Mouse (Mus musculus): Measurements from ENCODE around the gene Fig4.

Fig4 gene

DNA sequence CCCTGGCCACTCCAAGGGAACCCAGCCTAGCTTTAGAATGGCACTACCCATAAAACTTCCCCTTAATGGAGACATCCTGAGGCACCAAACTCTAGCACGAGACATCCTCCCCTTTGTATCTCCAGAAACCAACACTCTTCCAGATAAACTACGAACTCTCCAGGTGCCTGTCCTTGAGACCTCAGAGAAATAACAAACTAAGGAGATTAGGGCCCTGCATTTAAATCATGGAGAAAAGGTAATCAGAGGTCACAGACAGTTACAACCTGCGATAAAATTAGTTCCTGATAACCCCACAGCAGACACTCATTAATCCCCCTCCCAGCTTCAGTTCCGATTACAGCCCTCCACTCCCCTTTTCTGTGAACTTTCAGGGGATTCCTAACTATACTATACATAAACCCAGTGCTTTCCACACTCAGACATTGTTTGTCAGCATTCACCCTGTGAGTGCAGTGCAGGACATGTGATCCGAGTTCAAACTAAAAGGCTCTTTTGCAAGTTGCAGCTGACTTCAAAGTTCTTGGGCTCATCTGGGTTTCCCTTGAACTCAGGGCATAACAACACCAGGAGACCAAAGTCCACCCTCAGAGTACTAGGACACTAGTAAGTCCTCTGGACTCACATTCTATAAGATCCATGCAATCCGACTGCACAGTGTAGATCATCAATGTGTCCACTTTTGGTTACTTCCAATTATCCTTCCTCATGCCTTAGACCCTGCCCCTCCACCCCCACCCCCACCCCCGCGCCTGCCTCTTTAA is 42.6 kb downstream of the Fig4 start:
- DNase-seq = peak; percentile 9

DNA sequence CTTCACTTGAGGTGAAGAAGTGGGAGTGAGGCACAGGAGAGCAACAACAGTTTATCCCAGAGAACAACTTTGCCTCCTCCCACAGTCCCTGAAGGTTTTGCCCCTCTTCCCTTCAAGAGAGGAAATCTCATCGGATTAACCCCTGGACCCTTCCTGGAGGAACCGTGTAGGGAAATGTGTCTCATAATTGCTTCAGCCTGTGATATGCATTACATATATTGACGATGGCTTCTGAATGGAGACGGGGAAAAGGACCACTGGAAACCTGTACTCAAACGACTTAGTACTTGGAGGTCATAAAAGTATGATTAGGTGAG is 52.4 kb downstream of the Fig4 start:
- no peak for DNase-seq

DNA sequence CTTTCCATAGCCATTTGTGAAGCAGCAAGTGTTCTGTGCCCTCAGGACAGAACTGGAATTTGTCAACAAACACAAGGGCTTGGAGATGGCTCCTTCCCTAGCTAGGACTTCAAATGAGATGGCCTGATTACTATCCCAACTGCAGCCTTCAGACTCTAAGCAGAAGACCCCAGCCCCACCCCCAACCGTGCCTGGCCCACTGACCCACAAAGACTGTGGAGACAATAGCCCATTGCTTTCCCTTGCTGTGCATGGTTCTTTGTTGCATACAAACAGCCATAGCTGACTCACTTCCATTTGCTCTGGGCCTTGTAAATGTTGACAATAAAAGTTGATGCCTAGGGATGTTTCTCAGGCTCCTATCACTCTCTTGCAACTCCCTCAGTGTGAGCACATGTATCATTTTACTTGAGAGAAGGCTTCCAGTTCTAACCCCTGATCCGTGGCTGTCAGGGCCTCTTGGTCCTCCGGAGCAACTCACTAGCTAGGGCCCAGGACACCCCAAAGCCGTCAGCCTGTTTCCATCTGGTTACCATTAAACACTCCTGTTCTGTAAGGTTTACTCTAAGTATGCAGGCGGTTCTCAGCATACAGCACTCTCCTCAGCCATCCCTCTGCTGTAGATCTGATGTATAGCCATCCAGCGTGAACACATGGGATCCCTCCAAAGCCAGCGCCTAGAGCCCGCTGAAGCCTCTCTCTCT is 52.9 kb downstream of the Fig4 start:
- DNase-seq = no peak

DNA sequence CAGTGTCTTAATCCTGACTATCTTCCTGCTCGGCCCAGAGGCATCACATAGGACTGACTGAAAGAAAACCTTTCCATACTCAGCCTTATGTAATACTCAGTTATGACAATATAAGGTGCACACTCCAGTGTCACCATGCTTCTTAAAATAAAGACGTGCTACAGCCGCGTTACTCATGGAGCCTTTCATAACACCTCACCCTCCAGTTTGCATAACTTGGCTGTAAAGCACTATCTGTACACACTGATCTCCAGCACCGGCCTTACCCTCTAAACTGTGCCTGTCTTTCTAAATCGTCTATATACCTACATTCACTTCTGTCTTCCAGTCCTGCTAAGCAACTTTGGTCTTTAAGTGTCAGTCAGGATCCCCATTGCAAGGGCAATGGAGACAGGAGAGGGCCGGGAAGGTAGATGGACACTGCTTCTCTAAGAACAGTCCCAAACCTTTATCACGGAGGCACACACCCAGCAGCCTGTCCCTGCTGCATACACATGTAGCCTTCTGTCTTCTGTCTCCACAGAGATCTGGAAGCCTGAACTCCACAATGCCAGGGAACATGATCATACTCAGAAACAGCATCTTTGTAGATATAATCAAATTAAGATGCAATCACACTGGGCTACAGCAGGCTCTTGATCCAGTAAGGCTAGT is 53.9 kb downstream of the Fig4 start:
- no peak for DNase-seq

DNA sequence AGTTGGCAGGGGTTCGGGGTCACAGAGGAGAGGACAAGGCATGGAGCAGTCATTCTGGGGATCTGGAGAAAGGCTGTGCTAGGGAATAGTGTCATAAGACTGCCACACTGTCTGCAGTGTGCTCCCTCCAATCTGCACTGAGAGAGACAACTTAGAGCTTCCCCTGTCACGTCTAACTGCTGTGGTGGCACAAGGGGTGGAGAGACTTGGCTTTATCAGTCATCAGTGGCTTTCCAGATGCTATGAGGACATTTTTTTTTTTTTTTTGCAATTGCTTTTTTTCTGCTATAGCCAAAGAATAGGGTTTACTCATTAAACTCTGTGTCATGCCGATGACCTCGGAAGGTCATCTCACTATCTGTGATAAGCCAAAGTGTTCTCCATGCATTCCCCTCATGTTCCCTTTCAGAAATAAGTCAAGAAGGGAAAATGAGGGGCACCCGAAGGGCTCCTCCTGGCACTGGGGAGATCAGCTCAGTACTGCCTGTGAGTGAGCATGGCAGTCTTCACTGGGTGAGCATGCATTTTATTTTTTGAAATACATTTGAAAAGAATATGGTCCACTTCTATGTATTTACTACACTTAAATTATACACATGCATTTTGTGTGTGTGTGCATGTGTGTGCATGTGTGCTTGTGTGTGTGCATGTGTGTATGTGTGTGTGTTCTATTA is 55.1 kb downstream of the Fig4 start:
- DNase-seq = no peak

DNA sequence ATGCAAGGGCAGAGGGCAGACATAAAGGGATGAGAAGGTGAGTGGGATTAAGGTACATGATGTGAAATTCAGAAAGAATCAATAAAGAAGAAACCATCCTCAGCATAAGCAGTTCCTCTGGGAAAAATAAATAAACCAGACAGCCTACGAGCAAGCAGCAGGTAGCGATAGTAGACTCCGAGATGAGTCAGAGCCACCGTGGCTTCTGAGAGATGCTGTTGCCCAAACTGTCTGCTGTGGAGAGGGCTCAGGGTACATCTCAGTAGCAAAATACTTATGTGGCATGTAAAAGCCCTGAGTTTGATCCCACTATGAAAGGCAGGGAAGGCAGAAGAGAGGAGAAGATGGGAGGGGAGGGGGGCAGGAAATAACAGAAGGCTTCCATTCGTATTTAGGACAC is 56.9 kb downstream of the Fig4 start:
- no peak for DNase-seq

DNA sequence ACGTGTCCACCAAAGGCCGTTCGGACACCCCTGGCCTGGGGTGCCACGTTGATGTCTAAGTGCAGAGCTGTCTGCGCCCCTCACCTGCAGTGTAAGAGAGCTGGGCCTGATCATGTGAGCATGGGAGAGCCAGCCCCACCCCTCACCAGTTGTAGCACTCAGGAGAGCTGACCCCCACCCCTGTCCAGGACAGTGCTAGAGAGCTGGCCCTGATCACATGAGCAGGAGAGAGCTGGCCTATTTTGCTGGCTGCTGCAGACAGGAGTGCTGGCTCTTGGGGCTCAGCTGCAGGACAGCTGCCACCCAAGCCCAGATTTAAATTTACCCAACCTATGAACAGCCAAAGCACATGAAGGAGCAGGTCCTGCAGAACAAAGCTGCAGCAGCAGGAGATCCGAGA is 57.6 kb downstream of the Fig4 start:
- DNase-seq = no peak

DNA sequence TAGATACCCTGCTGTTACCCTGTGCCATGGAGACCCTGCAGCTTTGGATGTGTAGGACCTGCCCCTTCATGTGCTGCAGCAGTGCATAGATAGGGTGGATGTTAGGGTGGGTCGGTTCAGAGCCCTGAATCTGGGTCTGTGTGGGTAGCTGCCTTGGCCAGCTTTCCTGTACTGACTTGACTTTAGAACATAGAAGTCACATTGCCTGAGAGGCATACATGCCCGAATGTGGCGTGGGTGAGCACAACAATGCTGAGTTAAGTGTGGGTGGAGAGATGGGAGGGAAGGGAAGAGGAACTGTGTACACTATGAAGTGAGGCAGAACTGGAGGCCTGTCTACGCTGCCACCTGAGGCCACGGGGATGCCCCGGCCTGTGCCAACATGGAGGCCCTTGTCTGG is 58.0 kb downstream of the Fig4 start:
- DNase-seq = no peak

DNA sequence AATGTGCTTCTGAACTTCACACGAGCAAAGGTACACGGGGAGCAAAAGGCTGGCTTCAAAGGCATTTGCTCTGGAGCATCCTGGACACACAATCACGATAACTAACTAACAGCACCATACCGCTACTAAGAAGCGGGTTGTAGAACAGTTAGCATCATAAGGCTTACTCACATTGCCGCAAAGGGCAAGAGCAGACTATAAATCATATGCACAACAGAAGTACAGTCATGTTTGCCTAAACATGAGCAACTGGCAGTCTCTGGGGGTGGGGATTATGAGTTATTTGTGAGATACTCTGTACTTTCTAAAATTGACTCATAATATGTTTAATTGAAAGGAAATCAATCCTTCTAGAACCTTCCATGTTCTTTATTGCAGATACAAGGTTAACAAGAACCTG is 59.1 kb downstream of the Fig4 start:
- DNase-seq = no peak

DNA sequence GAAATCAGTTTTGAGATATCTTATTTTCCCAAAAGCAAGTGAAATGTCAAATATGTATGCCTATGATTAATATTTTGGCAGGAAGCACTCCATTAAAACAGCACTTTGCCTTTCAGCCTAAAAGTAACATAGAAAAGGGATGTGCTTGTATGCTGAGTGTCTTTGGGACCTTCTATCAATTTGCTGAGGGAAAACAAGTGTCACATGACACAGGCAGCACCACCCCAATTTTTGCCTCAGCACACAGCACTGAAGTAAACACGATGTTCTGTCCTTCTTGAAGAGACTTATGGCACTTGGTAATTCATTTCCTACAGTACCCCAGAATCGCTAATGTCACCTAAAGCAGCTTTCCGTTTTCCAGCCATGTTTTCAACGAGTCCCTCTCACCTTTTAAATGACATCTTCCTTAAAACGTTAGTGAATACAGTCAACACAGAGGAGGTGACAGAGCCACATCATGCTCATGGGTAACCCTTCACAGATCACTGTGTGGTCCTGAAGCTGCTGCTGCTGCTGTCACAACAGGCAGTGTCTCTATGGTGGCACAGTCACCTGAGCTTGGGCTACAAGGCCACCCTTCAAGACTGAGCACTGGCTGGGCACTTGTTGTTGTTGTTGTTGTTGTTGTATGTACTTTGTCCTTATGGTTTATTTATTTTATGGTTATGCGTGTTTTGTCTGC is 61.4 kb downstream of the Fig4 start:
- no peak for DNase-seq

DNA sequence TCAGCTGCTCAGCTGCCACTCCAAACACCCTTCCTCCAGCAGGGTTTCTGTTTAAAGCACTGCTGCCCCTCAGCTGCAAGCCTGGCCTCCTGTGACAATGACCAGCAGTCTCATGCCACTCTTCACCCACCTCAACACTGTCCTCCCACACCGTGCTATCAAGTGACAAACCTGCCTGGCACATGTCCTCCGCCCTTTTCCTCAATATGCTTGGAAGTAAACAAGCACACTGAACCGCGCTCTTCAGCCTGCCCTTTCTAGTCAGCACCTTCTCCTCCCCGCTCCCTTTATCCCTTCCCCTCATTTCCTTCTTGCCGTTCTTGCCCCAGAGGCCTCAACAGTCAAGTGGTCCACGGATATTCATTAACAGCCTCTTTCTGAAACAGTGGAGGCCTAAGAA is 62.0 kb downstream of the Fig4 start:
- no peak for DNase-seq

DNA sequence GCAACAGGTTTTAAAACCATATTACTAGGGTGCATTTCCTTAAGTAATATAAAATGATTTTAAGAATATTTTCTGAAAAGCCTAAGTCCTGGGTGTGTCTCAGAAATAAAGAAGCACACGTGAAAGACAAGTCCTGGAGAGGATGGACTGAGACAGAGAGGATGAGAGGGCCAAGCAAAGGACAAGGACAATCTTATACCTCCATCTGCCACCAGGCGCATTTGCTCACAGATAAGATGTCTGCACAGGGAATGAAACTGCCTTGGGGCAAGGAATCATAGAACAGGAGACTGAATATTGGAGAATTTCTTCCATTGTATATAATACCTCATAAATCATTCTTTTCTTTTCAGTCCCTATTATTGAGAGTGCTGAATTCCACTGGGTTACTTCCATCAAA is 67.0 kb downstream of the Fig4 start:
- DNase-seq = no peak

DNA sequence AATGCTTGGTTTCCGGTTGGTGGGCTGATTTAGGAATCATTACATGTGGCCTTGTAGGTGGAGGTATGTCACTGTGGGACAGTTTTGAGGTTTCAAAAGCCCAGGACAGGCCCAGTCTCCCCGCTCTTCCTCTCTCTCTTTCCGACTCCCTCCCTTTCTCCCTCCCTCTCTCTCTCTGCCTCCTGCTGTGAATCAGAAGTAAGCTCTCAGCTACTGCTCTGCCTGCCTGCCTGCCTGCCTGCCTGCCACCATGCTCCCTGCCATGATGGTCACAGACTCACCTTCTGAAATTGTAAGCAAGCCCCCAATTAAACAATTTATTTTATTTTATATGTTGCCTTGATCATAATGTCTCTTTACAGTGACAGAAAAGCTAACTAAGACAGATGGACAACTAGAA is 67.5 kb downstream of the Fig4 start:
- DNase-seq = no peak

DNA sequence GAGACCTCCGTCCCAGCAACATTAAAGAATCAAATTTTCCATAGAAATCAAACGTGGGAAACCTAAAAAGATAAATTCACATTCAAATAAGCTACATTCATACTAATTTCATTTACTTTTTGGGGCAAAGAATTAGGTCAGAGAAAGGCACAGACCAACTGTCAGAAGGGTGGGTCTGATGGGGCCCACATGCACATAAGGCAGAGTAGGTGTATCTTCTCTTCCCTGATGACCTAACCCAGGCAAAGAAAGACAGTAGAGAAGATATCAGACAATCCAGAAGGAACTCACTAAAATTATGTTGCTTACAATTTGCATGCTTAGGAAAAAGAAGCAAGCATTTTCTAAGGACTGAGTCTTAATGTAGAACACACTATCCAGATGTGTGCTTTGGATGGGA is 67.9 kb downstream of the Fig4 start:
- no peak for DNase-seq

DNA sequence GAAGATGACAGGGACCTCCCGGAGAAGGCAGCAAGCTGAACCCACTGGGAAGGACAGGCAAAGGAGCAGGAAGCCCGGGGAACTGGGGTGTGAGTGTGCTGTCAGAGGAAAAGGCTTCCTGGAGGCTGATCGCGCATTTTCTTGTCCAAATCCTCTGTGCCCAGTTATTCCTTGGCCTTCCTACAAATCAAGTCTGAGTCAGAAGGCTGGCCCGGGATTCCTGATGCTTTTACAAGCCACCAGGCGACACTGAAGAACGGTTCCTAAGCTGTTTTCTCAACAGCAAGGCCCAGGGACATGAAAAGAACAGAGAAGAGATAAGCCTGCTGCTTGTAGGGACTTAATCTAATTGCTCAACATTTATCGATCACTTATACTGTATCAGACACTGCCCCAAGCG is 68.5 kb downstream of the Fig4 start:
- no peak for DNase-seq

DNA sequence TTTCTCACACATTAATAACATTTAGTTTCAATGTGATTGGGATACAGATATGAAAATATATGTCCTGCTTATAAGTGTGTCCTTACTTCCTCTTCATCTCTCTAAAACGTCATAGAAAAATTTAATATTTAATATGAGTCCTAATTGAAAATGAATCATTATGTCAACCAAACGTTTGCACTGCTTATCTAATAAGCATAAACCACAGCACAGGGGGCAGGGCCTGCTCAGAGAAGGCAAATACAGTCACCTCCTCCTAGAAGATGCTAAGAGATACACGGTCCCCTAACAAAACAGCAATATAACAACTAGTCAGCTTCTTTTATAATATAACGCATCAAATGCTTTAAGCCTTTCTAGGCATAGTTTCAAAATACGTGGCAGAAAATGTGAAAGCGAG is 69.9 kb downstream of the Fig4 start:
- no peak for DNase-seq

DNA sequence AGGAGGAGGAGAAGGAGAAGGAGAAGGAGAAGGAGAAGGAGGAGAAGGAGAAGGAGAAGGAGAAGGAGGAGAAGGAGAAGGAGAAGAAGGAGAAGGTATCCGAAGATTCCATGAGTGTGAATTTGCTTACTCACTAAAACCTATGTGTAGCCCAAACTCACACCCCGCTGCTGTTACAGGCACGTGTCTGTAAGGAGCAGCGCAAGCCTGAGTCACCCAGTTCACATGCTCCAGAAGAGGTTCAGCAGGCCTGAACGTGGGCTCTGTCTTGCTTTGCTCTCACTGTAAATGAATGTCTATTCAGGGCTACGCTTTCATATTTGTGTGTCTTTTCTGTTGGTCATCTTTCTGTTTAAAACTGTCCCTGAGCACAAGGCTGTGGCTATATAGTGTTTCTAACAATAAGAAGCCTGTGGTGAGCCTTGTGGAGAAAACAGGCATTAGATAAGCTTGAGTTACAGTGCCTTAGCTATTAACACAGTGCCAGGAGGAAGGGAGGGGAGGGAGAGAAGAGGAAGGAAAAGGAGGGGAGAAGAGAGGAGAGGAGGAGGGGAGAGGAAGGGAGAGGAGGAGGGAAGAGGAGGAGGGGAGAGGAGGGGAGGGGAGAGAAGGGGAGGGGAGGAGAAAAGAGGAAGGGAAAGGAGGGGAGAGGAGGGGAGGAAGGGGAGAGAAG is 71.8 kb downstream of the Fig4 start:
- no peak for DNase-seq

DNA sequence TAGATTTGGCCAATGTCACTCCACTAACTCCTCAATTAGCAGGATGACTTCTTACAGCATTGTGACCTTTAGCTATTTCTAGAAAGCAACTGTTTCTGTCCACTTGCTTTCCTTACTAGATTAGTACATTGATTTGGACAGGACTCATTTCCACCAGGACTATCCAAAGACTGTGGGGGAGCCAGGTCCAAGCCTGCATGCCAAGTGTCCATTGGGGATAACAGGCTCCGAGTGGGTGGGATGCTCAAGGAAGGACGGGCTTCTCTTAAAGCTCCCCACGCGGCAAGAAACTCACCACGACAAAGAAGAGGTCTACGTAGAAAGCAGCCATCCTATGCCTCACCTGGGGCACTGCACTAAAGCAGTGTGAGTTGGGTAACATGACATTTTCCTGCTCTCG is 75.4 kb downstream of the Fig4 start:
- no peak for DNase-seq

DNA sequence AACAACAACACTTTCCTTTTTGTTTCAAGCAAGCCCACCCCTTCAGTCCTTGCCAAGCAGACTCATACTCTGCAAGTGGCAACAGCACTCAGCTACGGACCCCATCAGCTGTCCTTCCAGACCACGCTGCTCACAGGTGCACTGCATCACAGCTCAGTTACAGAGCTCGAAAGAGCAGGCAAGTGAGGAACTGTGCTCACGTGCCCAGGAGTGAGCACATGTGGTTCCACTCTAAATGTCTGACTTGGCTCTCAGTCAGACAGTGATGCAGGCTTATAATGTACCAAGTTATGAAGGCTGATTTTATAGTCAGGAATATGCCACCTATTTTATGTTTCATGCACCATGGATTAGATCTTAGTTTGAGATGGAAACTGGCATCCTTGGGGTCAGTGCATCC is 79.6 kb downstream of the Fig4 start:
- DNase-seq = no peak

DNA sequence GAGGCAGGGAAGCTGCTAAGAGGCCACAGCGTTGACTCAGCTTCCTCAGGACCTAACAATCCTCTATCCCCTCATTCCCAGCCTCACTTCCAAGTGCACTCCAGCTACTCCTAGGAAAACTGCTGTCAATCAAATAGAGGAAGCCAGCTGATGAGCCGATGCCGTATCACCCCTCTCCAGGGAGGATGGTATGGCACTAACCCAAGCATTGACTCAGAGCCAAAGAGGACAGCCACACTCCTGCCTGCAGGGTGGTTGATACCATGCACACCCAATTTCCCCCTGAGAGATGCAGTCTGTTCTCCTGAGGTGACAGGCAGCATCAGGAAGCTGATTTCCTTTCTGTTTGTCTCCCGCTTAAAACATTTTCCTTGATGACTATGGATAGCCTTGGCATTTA is 81.9 kb downstream of the Fig4 start:
- peak; percentile 1 for DNase-seq

DNA sequence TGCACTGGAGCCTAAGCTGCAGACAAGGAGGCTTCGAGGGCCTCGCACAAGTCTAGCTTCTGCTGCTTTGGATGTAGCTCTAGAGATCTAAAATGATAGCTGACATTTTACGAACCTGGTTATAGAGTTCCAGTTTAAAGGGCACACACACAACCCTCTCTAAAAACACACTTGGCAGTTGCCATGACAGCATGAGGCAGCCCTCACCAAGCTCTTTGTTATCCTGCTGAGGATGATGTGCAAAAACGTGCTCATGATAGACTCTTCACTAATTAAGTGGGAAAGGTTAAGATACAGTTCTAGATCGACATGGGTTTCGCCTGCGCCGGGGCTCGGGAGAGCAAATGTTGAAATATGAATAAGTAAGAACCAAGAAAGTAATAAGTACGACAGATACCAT is 84.2 kb downstream of the Fig4 start:
- no peak for DNase-seq

DNA sequence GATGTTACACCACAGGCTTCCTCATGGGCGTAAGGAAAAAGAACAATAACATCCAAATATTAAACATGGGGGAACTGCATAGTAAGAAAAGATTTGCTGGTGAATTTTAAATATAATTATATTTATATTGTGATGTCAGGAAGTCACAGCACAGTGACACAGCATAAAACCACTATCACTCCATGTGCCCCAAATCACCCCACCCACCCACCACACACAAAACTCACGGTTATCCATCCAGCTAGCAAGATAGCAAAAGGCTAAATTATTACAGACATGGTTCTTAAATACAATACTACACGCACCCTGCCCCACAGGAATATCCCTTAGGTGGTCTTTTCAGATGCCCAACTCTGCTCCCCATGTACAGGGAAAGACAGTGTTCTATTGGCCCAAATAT is 89.0 kb downstream of the Fig4 start:
- DNase-seq = no peak

DNA sequence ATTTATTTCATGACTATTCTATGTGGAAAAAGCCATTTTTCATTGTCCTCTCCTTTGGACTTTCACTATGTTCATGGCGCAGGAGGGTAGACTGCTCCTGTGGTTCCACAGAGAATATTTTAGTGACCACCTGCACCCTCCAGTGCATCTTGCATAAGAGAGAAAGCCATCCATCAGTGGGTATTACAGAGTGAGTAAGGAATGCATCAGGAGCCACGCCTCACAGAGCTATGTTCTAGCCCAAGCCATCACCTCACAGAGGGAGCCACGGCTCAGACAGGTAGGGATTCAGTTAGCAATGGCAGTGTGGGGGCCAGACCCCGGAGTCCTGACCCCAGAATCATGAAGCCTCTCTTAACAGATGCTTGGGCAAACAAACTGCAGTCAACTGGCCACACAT is 93.5 kb downstream of the Fig4 start:
- no peak for DNase-seq
